Mouse (Mus musculus) bone marrow macrophage, adult 2 months (primary cell): ENCODE results near the gene Pigb. TPM values are rescaled to one million over a fixed set of nuclear protein-coding genes. Genes with fewer than 3 reads are reported as not detected.
A peak's percentile ranks its signal among the peaks of the same experiment; 100 is the strongest.

Experiments
- H3K27ac ChIP-seq: 2 replicates; pipeline ENCODE4 v1.5.1; 2012; ENCODE audit warnings: low read depth, low read length; ENCODE audit not compliant: insufficient read depth
- H3K4me1 ChIP-seq: 2 replicates; pipeline ENCODE4 v1.6.1; 2012; ENCODE audit warnings: low read length; ENCODE audit not compliant: control insufficient read depth, insufficient read depth
- H3K4me3 ChIP-seq: 2 replicates; pipeline ENCODE4 v1.5.1; 2012; ENCODE audit warnings: mild to moderate bottlenecking, low read length, moderate library complexity; ENCODE audit not compliant: insufficient read depth
- CTCF ChIP-seq: IDR thresholded peaks from 2 replicates; pipeline ENCODE4 v1.5.1; 2012; ENCODE audit warnings: low read depth, mild to moderate bottlenecking, low read length, moderate library complexity
- POLR2A ChIP-seq: IDR thresholded peaks from 2 replicates; pipeline ENCODE4 v1.6.1; 2012; ENCODE audit warnings: mild to moderate bottlenecking, low read depth, low read length, borderline replicate concordance
- polyA plus RNA-seq: library from polyadenylated mRNA; stranded (reverse); fragments of >200 nt; gene quantifications from 2 replicates; pipeline ENCODE4 v1.2.4, GENCODE M21; 2012; ENCODE audit not compliant: missing spikeins, insufficient read depth, insufficient read length

Pigb gene
- polyA plus RNA-seq, 1 experiment: 15.3 TPM

- Histone ChIP-seq H3K27ac (no peak overlapping the region), H3K4me3 (no peak overlapping the region), H3K4me1 (peaks cover 5% of the 10 kb centered on the region)
- TF ChIP-seq POLR2A (no peak), CTCF (no peak)
Measured at GRCm38 (mm10) chr9:73072426-73072825, 32.2 kb upstream of the Pigb start.

DNA sequence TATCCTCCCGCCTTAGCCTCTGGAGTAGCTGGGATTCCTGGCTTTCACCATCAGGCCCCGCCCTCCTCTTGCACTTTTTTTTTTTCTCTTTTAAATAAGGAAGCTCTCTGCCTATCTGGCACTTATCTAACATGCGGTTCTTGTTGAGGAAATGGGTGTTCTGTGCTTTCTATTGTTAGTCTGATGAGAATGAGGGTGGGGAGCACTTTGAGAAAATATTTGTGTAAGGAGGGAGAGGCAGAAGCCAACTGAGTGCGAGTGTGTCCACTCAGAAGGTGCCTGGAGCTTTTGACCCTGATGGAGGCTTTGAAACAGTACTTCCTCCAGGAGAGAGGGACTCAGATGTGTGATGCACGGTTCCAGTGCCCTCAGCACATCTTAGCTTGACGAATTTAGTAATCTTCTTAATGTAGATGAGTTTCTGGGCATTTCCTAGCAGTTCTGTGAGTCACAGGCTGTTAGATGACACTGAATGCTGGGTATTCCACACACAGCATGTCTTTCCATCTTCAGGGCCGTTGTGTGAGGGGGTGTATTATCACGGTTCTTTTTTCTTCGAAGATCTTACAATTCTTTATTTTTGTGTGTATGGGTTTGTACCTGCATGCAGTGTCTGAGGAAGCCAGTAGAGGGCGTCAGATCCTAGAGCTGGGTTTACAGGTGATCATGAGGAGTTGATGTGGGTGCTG lies 30.9 kb upstream of the Pigb start:
- Histone ChIP-seq H3K27ac (no peak overlapping the region), H3K4me3 (no peak overlapping the region), H3K4me1 (peaks cover 5% of the 10 kb centered on the region)
- TF ChIP-seq POLR2A (no peak), CTCF (0 out of 2 replicates have a peak, but pooled peaks have one; percentile 21)

DNA sequence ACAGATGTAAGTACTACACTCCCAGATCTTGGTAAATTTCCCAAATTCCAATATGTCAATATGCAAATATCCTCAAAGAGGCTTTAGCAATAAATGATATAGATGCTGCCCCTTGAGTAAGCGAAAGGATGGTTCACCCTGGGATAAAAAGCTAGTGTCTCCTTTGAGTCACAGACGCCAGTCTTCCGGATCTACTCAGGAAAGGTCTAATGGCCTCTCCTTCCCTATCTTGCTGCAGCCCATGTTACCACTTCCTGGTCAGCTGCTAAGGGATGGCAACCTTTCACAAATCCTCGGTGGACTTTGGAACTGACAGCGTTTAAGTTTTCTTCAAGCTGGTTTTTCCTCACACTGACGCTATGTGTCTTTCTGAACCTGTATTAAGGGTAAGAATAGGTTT lies 28.5 kb upstream of the Pigb start:
- Histone ChIP-seq H3K4me3 (no peak overlapping the region), H3K27ac (no peak overlapping the region), H3K4me1 (peaks cover 5% of the 10 kb centered on the region)
- no peak for TF ChIP-seq CTCF
- no peak for TF ChIP-seq POLR2A

- H3K27ac ChIP-seq: no peak overlapping the region
- no peak for TF ChIP-seq POLR2A
- no peak for TF ChIP-seq CTCF
- no peak overlapping the region for H3K4me3 ChIP-seq
- peaks cover 5% of the 10 kb centered on the region for H3K4me1 ChIP-seq
Measured at GRCm38 (mm10) chr9:73068230-73068679, 28.1 kb upstream of the Pigb start.

DNA sequence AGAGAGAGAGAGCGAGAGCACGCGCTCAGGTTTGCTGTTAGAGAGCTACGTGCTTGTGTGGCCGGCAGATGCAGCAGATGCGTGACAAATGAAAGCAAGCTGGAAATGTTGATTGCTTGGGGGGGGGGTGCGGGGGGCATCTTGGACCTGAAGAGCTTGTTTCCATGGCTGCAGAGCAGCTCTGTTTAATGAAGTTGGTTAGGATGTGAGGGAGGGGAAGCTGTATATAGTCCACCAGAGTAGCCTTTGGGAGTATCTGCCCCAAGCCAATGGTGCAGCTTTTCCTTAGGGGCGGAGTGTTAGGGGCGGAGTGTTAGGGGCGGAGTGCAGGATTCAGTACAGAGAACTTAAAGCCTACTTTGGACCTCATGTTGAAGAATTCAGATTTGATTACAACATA lies 26.9 kb upstream of the Pigb start:
- Histone ChIP-seq H3K4me1 (peaks cover 5% of the 10 kb centered on the region), H3K4me3 (no peak overlapping the region), H3K27ac (no peak overlapping the region)
- TF ChIP-seq CTCF (no peak), POLR2A (no peak)

DNA sequence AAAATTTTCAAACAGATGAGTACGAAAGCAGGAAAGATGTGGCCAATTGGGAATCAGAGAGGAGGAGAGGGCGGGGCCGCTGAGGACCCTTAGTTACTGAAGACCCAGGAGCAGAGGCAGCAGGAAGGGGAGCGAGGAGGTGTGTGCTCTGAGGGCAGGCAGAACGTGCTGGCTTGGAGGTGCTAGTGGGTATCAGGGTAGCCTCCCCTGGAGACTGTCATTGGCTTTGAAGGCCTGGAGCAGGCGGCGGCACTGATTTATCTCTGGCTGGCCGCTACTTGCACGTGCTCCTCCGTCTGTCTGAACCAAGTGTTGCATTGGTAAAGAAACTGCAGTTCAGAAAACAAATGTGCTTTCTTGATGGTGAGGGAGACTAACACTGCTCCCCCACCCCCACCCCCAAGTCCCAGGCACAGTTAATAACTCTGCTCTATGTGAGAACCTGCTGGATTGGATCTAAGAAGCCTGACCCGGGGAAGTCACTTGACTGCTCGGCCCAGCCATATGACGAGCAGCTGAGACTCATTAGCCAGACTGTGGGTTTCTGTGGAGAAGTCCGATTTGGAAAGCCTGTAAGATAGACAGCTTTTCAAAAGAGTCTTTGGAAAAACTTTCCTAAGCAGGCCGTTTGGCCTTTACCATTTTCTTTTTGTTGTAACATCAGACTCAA lies 23.6 kb upstream of the Pigb start:
- no peaks in the 10 kb centered on the region for H3K4me1 ChIP-seq
- H3K4me3 ChIP-seq: no peak overlapping the region
- H3K27ac ChIP-seq: no peak overlapping the region
- TF ChIP-seq POLR2A (no peak), CTCF (no peak)

GRCm38 (mm10) chr9:73059224-73059623 lies 19.0 kb upstream of the Pigb start:
- no peaks in the 10 kb centered on the region for H3K4me1 ChIP-seq
- no peak overlapping the region for H3K4me3 ChIP-seq
- H3K27ac ChIP-seq: no peak overlapping the region
- no peak for TF ChIP-seq CTCF
- no peak for TF ChIP-seq POLR2A

- Histone ChIP-seq H3K4me3 (no peak overlapping the region), H3K4me1 (no peaks in the 10 kb centered on the region), H3K27ac (no peak overlapping the region)
- no peak for TF ChIP-seq CTCF
- TF ChIP-seq POLR2A: no peak
Measured at GRCm38 (mm10) chr9:73055441-73055911, 15.3 kb upstream of the Pigb start.

DNA sequence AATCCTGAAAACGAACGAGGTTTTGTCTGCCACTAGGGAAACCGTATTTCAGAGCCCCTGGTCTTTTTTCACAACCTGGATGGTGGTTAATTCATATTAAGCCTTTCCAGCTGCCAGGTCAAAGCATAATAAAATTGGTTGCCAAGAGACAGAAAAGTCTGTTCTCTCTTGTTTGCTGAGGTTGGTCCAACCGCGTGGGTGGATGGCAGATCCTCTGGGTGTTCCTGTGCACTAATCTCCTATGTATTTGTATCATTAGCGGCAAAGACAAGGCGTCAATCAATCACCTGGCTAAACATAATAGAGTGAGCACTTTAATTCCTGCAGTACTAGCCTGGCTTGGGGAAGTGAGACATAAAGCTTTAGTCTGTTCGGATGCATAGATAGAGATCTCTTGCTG lies 10.4 kb upstream of the Pigb start:
- H3K27ac ChIP-seq: no peak overlapping the region
- no peaks in the 10 kb centered on the region for H3K4me1 ChIP-seq
- no peak for TF ChIP-seq CTCF
- no peak for TF ChIP-seq POLR2A
- H3K4me3 ChIP-seq: no peak overlapping the region

DNA sequence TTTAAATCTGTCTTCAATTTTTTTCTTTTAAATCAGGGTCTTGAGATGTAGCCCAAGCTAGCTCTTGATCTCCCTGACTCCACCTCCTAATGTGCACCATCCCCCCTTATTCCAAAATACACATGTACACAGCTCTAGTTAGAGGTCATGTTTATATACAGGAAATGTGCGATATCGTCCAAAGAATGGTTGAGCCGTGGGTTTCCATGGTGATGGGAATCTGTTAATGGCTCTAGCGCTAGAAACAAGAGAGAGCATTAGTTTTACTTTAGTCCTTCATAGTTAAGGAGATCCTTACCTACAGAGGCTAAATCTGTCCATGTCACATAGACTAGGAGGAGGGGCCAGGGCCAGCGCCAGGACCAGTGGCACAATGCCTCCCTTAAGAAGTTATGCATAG lies 9.7 kb upstream of the Pigb start:
- H3K4me3 ChIP-seq: no peak overlapping the region
- TF ChIP-seq POLR2A: no peak
- no peak for TF ChIP-seq CTCF
- H3K27ac ChIP-seq: no peak overlapping the region
- H3K4me1 ChIP-seq: no peaks in the 10 kb centered on the region
